Mouse (Mus musculus) left cerebral cortex, adult 18-20 months (tissue): ENCODE results near the gene Fxyd7. TPM values are rescaled to one million over a fixed set of nuclear protein-coding genes. Genes with fewer than 3 reads are reported as not detected.

Experiments used
- DNase-seq, 2 experiments: peaks; one replicate each; pipeline ENCODE4 v3.0.0; 2021 to 2022; ENCODE audit warnings: low spot score in 2 of 2, mixed read lengths in 1 of 2
- total RNA-seq, 2 experiments: library from RNA; stranded (reverse); gene quantifications; 2 replicates each; pipeline ENCODE4 v1.2.3; 2021

Gene Fxyd7
- total RNA-seq, 2 experiments from 2014 or later: 148 to 187 TPM

GRCm38 (mm10) chr7:31077885-31078445, 26.7 kb upstream of the Fxyd7 start:
- peak; percentile 61 to 73 for DNase-seq

GRCm38 (mm10) chr7:31077470-31077869, 26.2 kb upstream of the Fxyd7 start:
- no peak for DNase-seq

GRCm38 (mm10) chr7:31076492-31076891, 25.2 kb upstream of the Fxyd7 start, which contains the start of gene Fxyd3:
Fxyd3 (minus strand) TSS chr7:31076704.
- DNase-seq: no peak

- DNase-seq: no peak
Measured at GRCm38 (mm10) chr7:31074713-31075069, 23.4 kb upstream of the Fxyd7 start.

- DNase-seq: peak; percentile 26 to 39
Measured at GRCm38 (mm10) chr7:31074061-31074712, 22.9 kb upstream of the Fxyd7 start.

- DNase-seq: no peak
Measured at GRCm38 (mm10) chr7:31073546-31073945, 22.3 kb upstream of the Fxyd7 start.

GRCm38 (mm10) chr7:31072326-31072725, 21.1 kb upstream of the Fxyd7 start:
- no peak for DNase-seq

GRCm38 (mm10) chr7:31070324-31070723, 19.1 kb upstream of the Fxyd7 start:
- no peak for DNase-seq

- no peak for DNase-seq
Measured at GRCm38 (mm10) chr7:31069491-31069890, 18.2 kb upstream of the Fxyd7 start.

GRCm38 (mm10) chr7:31067836-31068235, 16.6 kb upstream of the Fxyd7 start:
- no peak for DNase-seq

GRCm38 (mm10) chr7:31063074-31063560, 11.8 kb upstream of the Fxyd7 start:
- DNase-seq: no peak

GRCm38 (mm10) chr7:31060621-31061010, 9.3 kb upstream of the Fxyd7 start:
- DNase-seq: no peak

- DNase-seq: no peak
Measured at GRCm38 (mm10) chr7:31059919-31060620, 8.8 kb upstream of the Fxyd7 start.

- peak; percentile 84 for DNase-seq
Measured at GRCm38 (mm10) chr7:31059108-31059507, 7.8 kb upstream of the Fxyd7 start, which contains the start of gene Lgi4. Lgi4 (plus strand) TSS chr7:31059342.

GRCm38 (mm10) chr7:31058211-31058610, 6.9 kb upstream of the Fxyd7 start:
- DNase-seq: no peak

GRCm38 (mm10) chr7:31057730-31058129, 6.5 kb upstream of the Fxyd7 start:
- DNase-seq: no peak

- no peak for DNase-seq
Measured at GRCm38 (mm10) chr7:31057071-31057470, 5.8 kb upstream of the Fxyd7 start, which contains the start of gene Fxyd1. Fxyd1 (minus strand) TSS chr7:31057199.

GRCm38 (mm10) chr7:31056448-31056847, 5.2 kb upstream of the Fxyd7 start:
- no peak for DNase-seq

GRCm38 (mm10) chr7:31055883-31056282, 4.6 kb upstream of the Fxyd7 start:
- no peak for DNase-seq

- no peak for DNase-seq
Measured at GRCm38 (mm10) chr7:31055354-31055824, 4.1 kb upstream of the Fxyd7 start.

- DNase-seq: no peak
Measured at GRCm38 (mm10) chr7:31054661-31055320, 3.5 kb upstream of the Fxyd7 start.
